Mouse (Mus musculus) testis, adult 2 months (tissue): Measurements from ENCODE around the gene Hoxb9.

Experiments
- CTCF ChIP-seq: fragments of 200-500 bp; IDR thresholded peaks from 2 replicates; pipeline ENCODE4 v1.5.1; 2012; ENCODE audit warnings: low read depth, mild to moderate bottlenecking, inconsistent platforms, low read length, moderate library complexity; ENCODE audit not compliant: control insufficient read depth, insufficient read depth, insufficient replicate concordance
- POLR2A ChIP-seq: fragments of 200-500 bp; IDR thresholded peaks from 2 replicates; pipeline ENCODE4 v1.6.1; 2012; ENCODE audit warnings: low read depth, mild to moderate bottlenecking, inconsistent platforms, low read length, moderate library complexity; ENCODE audit not compliant: control insufficient read depth

- TF ChIP-seq POLR2A = no peak
- TF ChIP-seq CTCF = no peak
Observed at GRCm38 (mm10) chr11:96323154-96323553, 51.9 kb downstream of the Hoxb9 start, which contains the start of gene Hoxb3.
